Mouse (Mus musculus) liver, embryonic 12.5 days (tissue): ENCODE results near the gene Gm16867. TPM values are rescaled to one million over a fixed set of nuclear protein-coding genes. Genes with fewer than 3 reads are reported as not detected.
"Not testable (repeated sequence)": the region's sequence is repeated elsewhere in the genome, so short reads cannot be mapped to it uniquely, and the experiment has no call there.

ENCODE experiments used
- ATAC-seq: fragments of 200-750 bp; cut with Nextera tagmentation; 2 replicates; pipeline ENCODE4 v1.8.0; 2017; ENCODE audit warnings: moderate number of reproducible peaks, mild to moderate bottlenecking, moderate library complexity
- H3K27ac ChIP-seq: fragments of 300-500 bp; sonication (generic); 2 replicates; pipeline ENCODE4 v1.5.1; 2016; ENCODE audit warnings: mild to moderate bottlenecking
- H3K27me3 ChIP-seq: fragments of 300-500 bp; sonication (generic); replicated peaks from 2 replicates; pipeline ENCODE4 v1.6.1; 2016; ENCODE audit warnings: mild to moderate bottlenecking, moderate library complexity
- H3K36me3 ChIP-seq: fragments of 300-500 bp; sonication (generic); 2 replicates; pipeline ENCODE4 v1.6.1; 2016; ENCODE audit warnings: mild to moderate bottlenecking, moderate library complexity
- H3K4me1 ChIP-seq: fragments of 300-500 bp; sonication (generic); 2 replicates; pipeline ENCODE4 v1.6.1; 2016
- H3K4me2 ChIP-seq: fragments of 300-500 bp; sonication (generic); 2 replicates; pipeline ENCODE4 v1.6.1; 2016; ENCODE audit warnings: mild to moderate bottlenecking, moderate library complexity
- H3K4me3 ChIP-seq: fragments of 300-500 bp; sonication (generic); 2 replicates; pipeline ENCODE4 v1.5.1; 2016; ENCODE audit warnings: mild to moderate bottlenecking, moderate library complexity
- H3K9ac ChIP-seq: fragments of 300-500 bp; sonication (generic); 2 replicates; pipeline ENCODE4 v1.6.1; 2016; ENCODE audit warnings: mild to moderate bottlenecking, moderate library complexity
- H3K9me3 ChIP-seq: fragments of 300-500 bp; sonication (generic); replicated peaks from 2 replicates; pipeline ENCODE4 v1.6.1; 2016; ENCODE audit warnings: mild to moderate bottlenecking, moderate library complexity
- WGBS: fragments of 180-500 bp; shearing (Covaris S2); methylation state at CpG from one replicate; pipeline ENCODE4 v1.1.7; 2016; ENCODE audit not compliant: insufficient replicate concordance; 5-methylcytosine and 5-hydroxymethylcytosine counted together
- polyA plus RNA-seq: library from polyadenylated mRNA; unstranded; fragments of >200 nt; fragmentation: Nextera tagmentation; extraction: Ambion mirVana; gene quantifications from 2 replicates; pipeline ENCODE4 v1.2.1, GENCODE M21; 2016

The Gm16867 gene
- polyA plus RNA-seq, 1 experiment from 2014 or later, result 0.51 TPM

- not testable (repeated sequence) for H3K36me3 ChIP-seq, H3K27me3 ChIP-seq, H3K4me3 ChIP-seq, H3K9me3 ChIP-seq, H3K9ac ChIP-seq, H3K4me2 ChIP-seq, H3K4me1 ChIP-seq, ATAC-seq, H3K27ac ChIP-seq
Measured at GRCm38 (mm10) chr14:69496259-69496658, 6.9 kb downstream of the Gm16867 start.

GRCm38 (mm10) chr14:69494946-69495345 is 8.2 kb downstream of the Gm16867 start:
- H3K4me3 ChIP-seq, H3K4me2 ChIP-seq, H3K9ac ChIP-seq, H3K4me1 ChIP-seq, H3K27me3 ChIP-seq, H3K9me3 ChIP-seq, H3K27ac ChIP-seq, H3K36me3 ChIP-seq: not testable (repeated sequence)
- WGBS, result no CpG with 5 or more reads among the region's 2 CpGs
- peak; percentile 73 for ATAC-seq

- WGBS, result no CpG with 5 or more reads among the region's 3 CpGs
- not testable (repeated sequence) for H3K27ac ChIP-seq, H3K9ac ChIP-seq, H3K4me1 ChIP-seq, H3K4me3 ChIP-seq, H3K36me3 ChIP-seq, H3K4me2 ChIP-seq, H3K9me3 ChIP-seq, H3K27me3 ChIP-seq
- peak; percentile 88 for ATAC-seq
Measured at GRCm38 (mm10) chr14:69494522-69494921, 8.6 kb downstream of the Gm16867 start.

GRCm38 (mm10) chr14:69488001-69488400 is 15.2 kb downstream of the Gm16867 start:
- ATAC-seq, H3K4me3 ChIP-seq, H3K36me3 ChIP-seq, H3K9me3 ChIP-seq, H3K27ac ChIP-seq, H3K4me2 ChIP-seq, H3K9ac ChIP-seq, H3K4me1 ChIP-seq, H3K27me3 ChIP-seq: not testable (repeated sequence)
- WGBS, result no CpG with 5 or more reads among the region's 10 CpGs

GRCm38 (mm10) chr14:69485466-69486135 is 17.6 kb downstream of the Gm16867 start:
- H3K9ac ChIP-seq, H3K36me3 ChIP-seq, H3K4me2 ChIP-seq, H3K4me3 ChIP-seq, H3K27me3 ChIP-seq, H3K4me1 ChIP-seq, H3K27ac ChIP-seq, H3K9me3 ChIP-seq: not testable (repeated sequence)
- peak; percentile 69 for ATAC-seq
- WGBS, result no CpG with 5 or more reads among the region's 18 CpGs

- not testable (repeated sequence) for H3K9ac ChIP-seq, ATAC-seq, H3K27me3 ChIP-seq, H3K4me3 ChIP-seq, H3K36me3 ChIP-seq, H3K4me2 ChIP-seq, H3K9me3 ChIP-seq, H3K4me1 ChIP-seq, H3K27ac ChIP-seq
- WGBS, result no CpG with 5 or more reads among the region's 11 CpGs
Measured at GRCm38 (mm10) chr14:69473941-69474646, 29.1 kb downstream of the Gm16867 start.

- no CpG with 5 or more reads among the region's 2 CpGs for WGBS
- H3K9ac ChIP-seq, ATAC-seq, H3K4me1 ChIP-seq, H3K36me3 ChIP-seq, H3K27ac ChIP-seq, H3K27me3 ChIP-seq, H3K4me3 ChIP-seq, H3K9me3 ChIP-seq, H3K4me2 ChIP-seq: not testable (repeated sequence)
Measured at GRCm38 (mm10) chr14:69473322-69473721, 29.8 kb downstream of the Gm16867 start.

- H3K36me3 ChIP-seq, H3K4me3 ChIP-seq, ATAC-seq, H3K9ac ChIP-seq, H3K4me1 ChIP-seq, H3K27me3 ChIP-seq, H3K4me2 ChIP-seq, H3K27ac ChIP-seq, H3K9me3 ChIP-seq: not testable (repeated sequence)
- no CpG with 5 or more reads among the region's 8 CpGs for WGBS
Measured at GRCm38 (mm10) chr14:69470122-69470708, 32.9 kb downstream of the Gm16867 start.

- H3K9me3 ChIP-seq, H3K4me3 ChIP-seq, H3K36me3 ChIP-seq, H3K27ac ChIP-seq, H3K27me3 ChIP-seq, H3K4me2 ChIP-seq, H3K9ac ChIP-seq, ATAC-seq, H3K4me1 ChIP-seq: not testable (repeated sequence)
- no CpG with 5 or more reads among the region's 17 CpGs for WGBS
Measured at GRCm38 (mm10) chr14:69467612-69468366, 35.4 kb downstream of the Gm16867 start.

- not testable (repeated sequence) for H3K27me3 ChIP-seq, H3K4me1 ChIP-seq, H3K4me2 ChIP-seq, H3K9ac ChIP-seq, H3K36me3 ChIP-seq, H3K27ac ChIP-seq, H3K9me3 ChIP-seq, ATAC-seq, H3K4me3 ChIP-seq
- WGBS, result no CpG with 5 or more reads among the region's 4 CpGs
Measured at GRCm38 (mm10) chr14:69464465-69464864, 38.7 kb downstream of the Gm16867 start.

GRCm38 (mm10) chr14:69457691-69458090 is 45.5 kb downstream of the Gm16867 start:
- not testable (repeated sequence) for ATAC-seq, H3K27me3 ChIP-seq, H3K27ac ChIP-seq, H3K9ac ChIP-seq, H3K4me3 ChIP-seq, H3K36me3 ChIP-seq, H3K4me1 ChIP-seq, H3K9me3 ChIP-seq, H3K4me2 ChIP-seq
- WGBS, result no CpG with 5 or more reads among the region's 5 CpGs

- not testable (repeated sequence) for H3K9me3 ChIP-seq, H3K4me3 ChIP-seq, H3K4me2 ChIP-seq, H3K27ac ChIP-seq, H3K36me3 ChIP-seq, H3K9ac ChIP-seq, ATAC-seq, H3K4me1 ChIP-seq, H3K27me3 ChIP-seq
- no CpG with 5 or more reads among the region's 9 CpGs for WGBS
Measured at GRCm38 (mm10) chr14:69454640-69455039, 48.5 kb downstream of the Gm16867 start.
